Mouse (Mus musculus) thymus, adult 18-20 months (tissue): ENCODE measurements around the gene Nop14.
"Not testable (repeated sequence)": the region's sequence is repeated elsewhere in the genome, so short reads cannot be mapped to it uniquely, and the experiment has no call there.

Experiments
- DNase-seq, 2 experiments: peaks; one replicate each; pipeline ENCODE4 v3.0.0; 2022; ENCODE audit warnings: mixed read lengths in 2 of 2

Gene Nop14

DNA sequence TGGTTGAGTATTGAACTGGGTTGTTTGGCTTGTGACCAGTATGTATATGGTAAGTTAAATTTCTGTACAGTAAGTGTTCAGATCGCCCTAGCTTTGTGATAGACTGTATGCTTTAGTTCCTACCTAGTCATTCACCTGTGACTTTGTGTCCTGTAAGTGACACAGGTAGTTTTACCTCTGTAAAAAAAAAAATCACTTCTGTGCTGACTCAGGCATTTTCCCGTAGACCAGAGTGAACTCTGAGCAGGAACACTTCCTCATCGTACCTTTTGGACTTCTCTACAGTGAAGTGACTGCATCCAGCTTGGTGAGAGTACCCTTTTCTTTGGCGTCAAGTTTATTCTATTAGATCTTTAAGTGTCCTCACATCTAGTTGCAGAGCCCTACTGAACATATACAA is 50.0 kb downstream of the Nop14 start:
- DNase-seq = no peak

- DNase-seq = no peak
Observed at GRCm38 (mm10) chr5:34608226-34608625, 51.7 kb downstream of the Nop14 start.

- DNase-seq = no peak
Observed at GRCm38 (mm10) chr5:34607100-34607880, 52.7 kb downstream of the Nop14 start.

DNA sequence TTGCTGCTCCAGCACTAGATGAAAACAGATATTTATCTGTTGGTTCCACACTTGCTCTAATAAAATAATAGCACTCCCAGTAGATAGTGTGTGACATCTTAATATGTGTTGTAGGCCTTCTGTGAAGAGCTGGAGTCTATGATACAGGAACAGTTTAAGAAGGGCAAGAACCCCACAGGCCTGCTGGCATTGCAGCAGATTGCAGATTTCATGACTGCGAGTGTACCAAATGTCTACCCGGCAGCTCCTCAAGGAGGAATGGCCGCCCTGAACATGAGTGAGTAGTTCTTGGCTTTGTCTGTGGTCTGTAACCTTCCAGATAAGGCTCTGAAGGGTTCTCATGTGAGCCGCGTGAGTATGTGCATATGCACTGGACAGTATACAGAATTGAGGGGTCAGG is 55.4 kb downstream of the Nop14 start:
- DNase-seq = no peak

DNA sequence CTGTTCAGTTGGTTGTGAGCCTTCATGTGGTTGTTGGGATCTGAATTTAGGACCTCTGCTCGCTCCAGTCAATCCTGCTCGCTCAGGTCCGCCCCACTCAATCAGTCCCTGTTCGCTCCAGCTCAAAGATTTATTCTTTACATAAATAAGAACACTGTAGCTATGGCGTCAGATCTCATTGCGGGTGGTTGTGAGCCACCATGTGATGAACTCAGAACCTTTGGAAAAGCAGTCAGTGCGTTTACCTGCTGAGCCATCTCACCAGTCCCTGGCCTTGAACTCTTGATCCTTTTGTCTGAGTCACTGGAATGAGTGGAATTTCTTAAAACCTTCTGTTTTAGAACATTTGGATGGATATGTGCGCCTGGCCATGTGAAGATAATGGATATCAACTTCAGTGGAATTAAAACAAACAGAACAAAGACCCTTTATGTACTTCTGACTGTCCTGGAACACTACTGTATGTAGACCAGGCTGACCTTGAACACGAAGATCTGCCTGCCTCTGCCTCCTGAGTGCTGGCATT is 66.7 kb downstream of the Nop14 start:
- no peak for DNase-seq

DNA sequence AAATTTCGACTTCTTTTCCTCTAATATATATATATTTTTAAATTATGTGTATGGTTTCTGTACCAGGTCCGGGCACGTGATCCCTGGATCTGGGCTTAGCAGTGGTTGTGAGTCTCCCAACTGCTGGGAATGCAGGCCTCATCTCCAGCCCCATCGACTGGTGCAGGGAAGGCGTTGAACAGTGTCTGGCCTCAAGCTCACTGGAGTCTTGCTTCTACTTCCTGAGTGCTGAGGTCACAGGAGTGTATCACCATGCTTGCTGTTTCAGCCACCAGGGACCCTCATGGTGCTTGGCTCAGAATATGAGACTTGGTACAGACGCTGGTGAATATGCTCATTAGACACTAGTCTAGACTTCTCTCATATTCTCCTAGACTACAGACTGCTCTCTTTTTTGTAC is 67.3 kb downstream of the Nop14 start:
- no peak for DNase-seq

DNA sequence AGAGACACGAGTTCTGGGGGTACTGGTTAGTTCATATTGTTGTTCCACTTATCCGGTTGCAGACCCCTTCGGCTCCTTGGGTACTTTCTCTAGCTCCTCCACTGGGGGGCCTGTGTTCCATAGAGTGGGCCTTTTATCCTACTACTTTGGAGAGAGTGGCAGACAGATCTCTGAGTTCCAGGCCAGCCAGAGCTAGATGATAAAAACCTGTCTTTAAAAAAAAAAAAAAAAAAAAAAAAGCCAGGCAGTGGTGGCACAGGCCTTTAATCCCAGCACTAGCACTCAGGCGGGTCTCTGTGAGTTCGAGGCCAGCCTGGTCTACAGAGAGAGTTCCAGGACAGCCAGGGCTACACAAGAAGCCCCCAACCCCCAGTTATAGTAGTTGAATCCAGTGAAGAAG is 67.7 kb downstream of the Nop14 start:
- not testable (repeated sequence) for DNase-seq

GRCm38 (mm10) chr5:34591388-34592004 is 68.5 kb downstream of the Nop14 start:
- no peak for DNase-seq

GRCm38 (mm10) chr5:34590702-34591101 is 69.2 kb downstream of the Nop14 start:
- no peak for DNase-seq

- no peak for DNase-seq
Observed at GRCm38 (mm10) chr5:34590059-34590458, 69.9 kb downstream of the Nop14 start.
